Mouse (Mus musculus): ENCODE measurements around the gene Atp10a. TPM values are rescaled to one million over a fixed set of nuclear protein-coding genes. Genes with fewer than 3 reads are reported as not detected.

Atp10a gene
- polyA plus RNA-seq, 1 experiment from 2014 or later, result 4.0 TPM

DNA sequence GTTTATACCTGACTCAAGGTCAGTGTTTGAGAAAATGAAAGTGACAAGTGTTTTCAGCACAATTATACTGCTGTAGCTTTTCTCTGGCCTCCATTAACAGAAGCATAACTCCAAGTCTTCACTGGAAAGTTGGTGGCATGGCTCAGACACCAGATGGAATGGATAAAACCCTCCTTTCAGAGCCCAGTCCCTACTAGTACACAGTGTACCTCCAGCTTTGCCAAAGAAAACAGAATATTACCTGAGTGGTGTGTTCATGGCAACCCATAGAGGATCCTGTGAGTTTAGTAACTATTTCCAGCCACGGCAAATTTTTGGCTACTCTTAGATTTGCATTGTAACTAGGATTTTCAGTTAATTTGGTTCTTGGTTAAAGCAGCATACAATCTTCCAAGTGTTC lies 185.1 kb downstream of the Atp10a start:
- H3K4me2 ChIP-seq, result no peak overlapping the region
- 93% methylated on average over 1 of the region's 1 CpGs for WGBS
- H3K27ac ChIP-seq, result no peak overlapping the region
- no peaks in the 10 kb centered on the region for H3K9me3 ChIP-seq
- no peak overlapping the region for H3K9ac ChIP-seq
- no peak for ATAC-seq (ENCODE audit: low FRiP score)
- no peaks in the 10 kb centered on the region for H3K36me3 ChIP-seq (replicated peaks)
- no peaks in the 10 kb centered on the region for H3K27me3 ChIP-seq
- no peak overlapping the region for H3K4me3 ChIP-seq (replicated peaks)
- H3K4me1 ChIP-seq, result peaks cover 23% of the 10 kb centered on the region

DNA sequence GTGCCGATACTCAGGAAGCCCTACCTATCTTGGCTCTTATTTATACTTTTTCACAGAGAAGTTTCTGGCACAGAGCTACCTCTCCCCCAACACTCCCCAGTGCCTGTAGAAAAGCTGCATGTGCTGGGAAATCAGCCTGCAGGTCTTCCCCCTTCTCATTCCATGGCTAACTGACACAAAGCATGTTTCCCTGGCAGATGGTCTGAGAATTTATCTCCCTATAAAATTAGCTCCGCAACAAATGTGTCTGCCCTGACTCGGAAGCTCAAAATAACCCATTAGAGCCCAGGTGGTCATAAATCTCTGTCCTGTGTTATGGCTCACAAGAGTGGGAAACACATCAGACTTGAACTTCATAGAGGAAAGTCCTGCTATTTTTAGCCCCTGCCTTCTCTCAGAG lies 186.9 kb downstream of the Atp10a start:
- Histone ChIP-seq H3K27me3 (no peaks in the 10 kb centered on the region), H3K4me2 (no peak overlapping the region), H3K9me3 (no peaks in the 10 kb centered on the region), H3K4me3 (replicated peaks) (no peak overlapping the region), H3K36me3 (replicated peaks) (no peaks in the 10 kb centered on the region), H3K27ac (peak overlapping the region; percentile 73), H3K4me1 (peaks cover 23% of the 10 kb centered on the region), H3K9ac (no peak overlapping the region)
- no peak for ATAC-seq (ENCODE audit: low FRiP score)
- WGBS, result 62% methylated on average over 3 of the region's 3 CpGs

DNA sequence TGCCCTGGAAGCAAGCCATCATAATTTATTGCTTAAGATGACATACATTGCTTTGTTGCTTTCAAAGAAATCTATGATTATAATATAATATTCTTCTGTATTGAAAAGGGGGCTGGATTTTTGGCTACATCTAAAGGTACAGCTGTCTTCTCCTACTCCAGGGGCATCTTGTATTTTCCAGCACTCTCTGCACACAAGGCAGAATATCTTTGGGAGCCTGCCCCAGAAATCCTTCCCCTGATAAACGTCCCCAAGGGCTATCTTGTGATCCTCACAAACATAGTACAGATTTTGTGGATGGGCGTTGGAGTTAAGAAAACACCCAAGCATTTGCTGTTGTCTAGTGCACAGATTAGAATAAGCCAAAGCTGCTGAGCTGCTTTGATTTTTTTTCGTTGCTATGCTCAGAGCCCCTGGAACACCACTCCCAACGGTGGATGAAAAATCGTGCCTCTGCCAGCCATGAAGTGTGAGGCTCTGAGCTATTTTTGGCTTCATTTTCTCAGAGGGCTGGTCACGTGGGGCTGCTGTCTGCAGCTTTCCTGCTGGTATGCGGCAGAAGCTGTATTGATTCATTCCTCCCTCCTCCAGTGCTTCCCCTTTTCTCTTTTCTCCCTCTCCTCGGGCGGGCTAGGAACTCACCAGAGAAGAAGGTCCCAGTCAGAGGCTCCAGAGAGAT lies 187.9 kb downstream of the Atp10a start:
- H3K4me3 ChIP-seq (replicated peaks), result peak overlapping the region; percentile 10; the same call in 1 of the 2 replicates
- H3K4me1 ChIP-seq, result peaks cover 23% of the 10 kb centered on the region
- H3K9ac ChIP-seq, result peak overlapping the region; percentile 30; the same call in 1 of the 2 replicates
- 2% methylated on average over 9 of the region's 9 CpGs for WGBS
- peak overlapping the region; percentile 93 for H3K27ac ChIP-seq
- ATAC-seq (ENCODE audit: low FRiP score), result peak; percentile 96
- no peaks in the 10 kb centered on the region for H3K27me3 ChIP-seq
- no peaks in the 10 kb centered on the region for H3K9me3 ChIP-seq
- H3K4me2 ChIP-seq, result peak overlapping the region; percentile 38
- no peaks in the 10 kb centered on the region for H3K36me3 ChIP-seq (replicated peaks)

DNA sequence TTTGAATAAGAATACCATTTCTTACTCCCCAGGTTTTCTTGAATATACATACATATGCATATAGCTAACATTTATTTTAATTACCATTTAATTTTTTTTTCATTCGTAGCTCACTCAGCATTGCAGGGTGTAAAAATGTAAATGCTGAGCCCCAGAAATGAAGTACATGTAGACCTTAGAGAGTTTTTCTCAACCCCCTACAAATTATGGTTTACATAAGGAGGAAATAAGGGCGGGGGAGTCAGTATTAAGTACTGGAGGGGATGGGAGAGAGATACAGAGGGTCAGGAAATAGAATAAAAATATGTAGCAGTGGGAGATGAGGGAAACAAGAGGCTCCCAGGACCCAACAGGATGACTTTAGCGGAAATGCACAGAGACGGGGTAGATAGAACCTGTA lies 188.5 kb downstream of the Atp10a start:
- Histone ChIP-seq H3K4me3 (replicated peaks) (peak overlapping the region; percentile 10; the same call in 1 of the 2 replicates), H3K9ac (no peak overlapping the region)
- WGBS, result 29% methylated on average over 4 of the region's 4 CpGs

DNA sequence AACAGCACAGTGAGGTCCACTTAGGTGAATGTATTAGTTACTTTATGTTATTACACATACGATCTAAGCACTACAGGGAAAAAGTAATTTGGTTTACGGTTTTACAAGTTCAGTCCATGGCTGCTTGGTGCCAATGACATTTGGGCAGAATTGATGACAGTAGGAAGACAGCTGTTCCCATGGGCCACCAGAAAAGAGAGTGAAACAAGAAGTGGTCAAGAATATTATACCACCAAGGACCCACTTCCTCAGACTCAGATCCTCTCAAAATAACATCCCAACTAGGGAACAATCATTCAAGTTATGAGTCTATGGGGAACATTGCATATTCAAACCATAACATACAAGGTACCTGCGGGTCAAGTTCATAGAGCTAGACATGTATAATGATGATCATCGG lies 203.0 kb downstream of the Atp10a start:
- H3K4me1 ChIP-seq, result no peaks in the 10 kb centered on the region
- no peak overlapping the region for H3K9ac ChIP-seq
- no peaks in the 10 kb centered on the region for H3K9me3 ChIP-seq
- no peak for ATAC-seq (ENCODE audit: low FRiP score)
- no peaks in the 10 kb centered on the region for H3K36me3 ChIP-seq (replicated peaks)
- no peaks in the 10 kb centered on the region for H3K27me3 ChIP-seq
- H3K27ac ChIP-seq, result no peak overlapping the region
- no peak overlapping the region for H3K4me2 ChIP-seq
- no peak overlapping the region for H3K4me3 ChIP-seq (replicated peaks)
- WGBS, result 94% methylated on average over 4 of the region's 4 CpGs

More for the DNA sequence above, 188.5 kb downstream of the Atp10a start:
- no peak; the same call in 1 of the 2 replicates for ATAC-seq (ENCODE audit: low FRiP score)
- peaks cover 23% of the 10 kb centered on the region for H3K4me1 ChIP-seq
- peak overlapping the region; percentile 38 for H3K4me2 ChIP-seq
- no peaks in the 10 kb centered on the region for H3K9me3 ChIP-seq
- no peaks in the 10 kb centered on the region for H3K36me3 ChIP-seq (replicated peaks)
- peak overlapping the region; percentile 93 for H3K27ac ChIP-seq
- no peaks in the 10 kb centered on the region for H3K27me3 ChIP-seq

DNA sequence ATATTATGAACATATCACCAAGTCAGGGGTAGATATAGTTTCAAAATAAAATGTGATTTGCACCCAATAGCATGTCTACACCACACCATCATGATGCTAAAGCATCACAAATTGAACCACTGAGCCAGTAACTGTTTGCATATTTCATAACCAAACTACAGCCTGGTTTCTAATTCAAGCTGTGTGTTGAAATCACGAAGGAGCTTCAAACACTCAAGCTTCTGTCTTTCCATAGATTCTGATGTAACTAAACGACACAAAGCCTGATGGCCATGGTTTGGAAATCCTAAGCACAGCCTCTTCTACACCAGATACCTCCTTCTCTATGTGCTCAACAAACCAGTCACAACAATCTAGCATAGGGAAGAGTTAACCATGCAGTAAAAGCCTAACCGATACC lies 207.2 kb downstream of the Atp10a start:
- Histone ChIP-seq H3K9ac (no peak overlapping the region), H3K36me3 (replicated peaks) (no peaks in the 10 kb centered on the region), H3K4me2 (no peak overlapping the region), H3K4me1 (0 out of 2 replicates have a peak, but pooled peaks cover 5% of the 10 kb centered on the region), H3K9me3 (no peaks in the 10 kb centered on the region), H3K27ac (no peak overlapping the region), H3K27me3 (no peaks in the 10 kb centered on the region), H3K4me3 (replicated peaks) (no peak overlapping the region)
- ATAC-seq (ENCODE audit: low FRiP score), result no peak
- 89% methylated on average over 3 of the region's 3 CpGs for WGBS

DNA sequence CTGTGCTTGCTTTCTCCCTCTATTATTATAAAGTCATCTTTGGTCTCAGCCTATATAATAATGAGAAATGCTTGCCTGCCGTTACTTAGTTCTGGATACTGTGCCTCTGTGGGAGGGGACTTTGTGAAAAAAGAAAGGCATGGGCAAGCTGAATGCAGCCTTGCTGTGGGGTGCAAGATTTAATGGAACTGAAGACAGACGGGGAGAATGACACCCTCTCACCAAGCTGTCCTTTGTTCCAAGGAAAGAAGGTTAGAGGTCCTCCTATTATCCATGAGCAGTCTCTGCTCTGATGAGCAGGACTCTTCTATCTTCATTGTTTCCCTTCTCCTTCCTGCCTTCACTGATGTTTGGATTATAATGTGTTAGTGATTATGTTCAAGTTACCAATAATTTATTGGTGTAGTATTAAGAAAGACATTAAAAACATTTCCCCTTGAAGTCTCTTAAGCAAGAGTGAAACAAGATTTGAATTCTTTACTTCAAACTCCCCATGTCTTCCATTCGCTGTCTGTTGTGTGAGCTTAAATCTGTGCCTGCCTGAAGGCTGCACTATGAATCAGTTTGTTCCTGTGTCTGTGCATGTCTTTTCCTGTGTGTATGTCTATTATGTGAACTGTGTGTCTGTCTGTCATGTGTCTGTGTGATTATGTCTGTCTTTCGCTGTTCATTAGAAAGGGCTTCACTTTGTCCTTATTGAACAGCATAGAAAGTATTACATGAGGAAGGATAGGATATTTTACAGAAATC lies 211.1 kb downstream of the Atp10a start:
- no peak overlapping the region for H3K9ac ChIP-seq
- no peaks in the 10 kb centered on the region for H3K36me3 ChIP-seq (replicated peaks)
- H3K27me3 ChIP-seq, result no peaks in the 10 kb centered on the region
- 30% methylated on average over 4 of the region's 4 CpGs for WGBS
- ATAC-seq (ENCODE audit: low FRiP score), result 0 out of 2 replicates have a peak, but pooled peaks have one; percentile 33
- H3K4me1 ChIP-seq, result 0 out of 2 replicates have a peak, but pooled peaks cover 5% of the 10 kb centered on the region
- H3K4me2 ChIP-seq, result no peak overlapping the region
- H3K4me3 ChIP-seq (replicated peaks), result no peak overlapping the region
- H3K27ac ChIP-seq, result no peak overlapping the region
- H3K9me3 ChIP-seq, result no peaks in the 10 kb centered on the region

DNA sequence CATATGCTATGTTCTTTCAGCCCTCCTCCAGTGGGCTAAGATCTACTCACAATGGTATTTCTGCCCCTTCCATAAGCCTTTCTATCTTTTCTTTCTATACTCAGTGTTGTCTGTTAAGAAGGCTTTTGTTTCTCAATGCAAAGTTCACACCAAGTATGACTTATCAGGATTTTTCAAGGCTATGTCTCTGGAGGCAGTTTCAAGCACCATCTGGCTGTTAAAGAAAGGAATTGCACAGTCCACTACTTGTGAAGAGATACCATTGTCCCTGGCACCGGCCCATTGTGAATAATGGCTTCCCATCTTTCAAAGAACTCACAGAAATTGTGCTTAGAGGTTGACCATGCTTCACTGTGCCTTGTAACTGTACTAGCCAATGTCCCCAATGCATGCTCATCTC lies 214.7 kb downstream of the Atp10a start:
- ATAC-seq (ENCODE audit: low FRiP score), result no peak
- WGBS, result 54% methylated on average over 1 of the region's 1 CpGs

DNA sequence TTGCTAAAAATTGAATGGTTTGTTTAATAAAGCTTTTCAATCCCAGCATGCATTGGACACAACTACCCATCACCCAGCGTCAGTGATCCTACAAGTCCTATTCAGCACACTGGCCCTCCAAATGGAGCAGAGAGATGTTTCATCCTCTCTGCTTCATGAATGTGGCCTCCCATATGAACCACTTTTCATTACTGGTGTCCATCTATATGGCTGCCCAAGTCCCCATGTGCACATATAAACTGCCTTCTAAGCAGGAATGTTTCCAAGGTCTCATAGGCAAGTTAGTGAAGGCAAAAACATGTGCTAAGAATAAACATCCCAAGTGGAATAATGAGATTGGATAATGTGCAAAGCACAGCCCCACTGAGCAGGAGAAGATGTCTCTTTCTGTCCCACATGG lies 217.7 kb downstream of the Atp10a start:
- H3K4me2 ChIP-seq, result no peak overlapping the region
- ATAC-seq (ENCODE audit: low FRiP score), result no peak
- H3K27ac ChIP-seq, result no peak overlapping the region
- no peaks in the 10 kb centered on the region for H3K9me3 ChIP-seq
- H3K4me3 ChIP-seq (replicated peaks), result no peak overlapping the region
- H3K4me1 ChIP-seq, result no peaks in the 10 kb centered on the region
- H3K36me3 ChIP-seq (replicated peaks), result no peaks in the 10 kb centered on the region
- no peak overlapping the region for H3K9ac ChIP-seq
- no peaks in the 10 kb centered on the region for H3K27me3 ChIP-seq
- WGBS, result 97% methylated on average over 1 of the region's 1 CpGs

More for the DNA sequence above, 214.7 kb downstream of the Atp10a start:
- no peaks in the 10 kb centered on the region for H3K9me3 ChIP-seq
- no peak overlapping the region for H3K27ac ChIP-seq
- H3K4me2 ChIP-seq, result no peak overlapping the region
- H3K36me3 ChIP-seq (replicated peaks), result no peaks in the 10 kb centered on the region
- H3K4me1 ChIP-seq, result 0 out of 2 replicates have a peak, but pooled peaks cover 5% of the 10 kb centered on the region
- no peak overlapping the region for H3K4me3 ChIP-seq (replicated peaks)
- H3K9ac ChIP-seq, result no peak overlapping the region
- no peaks in the 10 kb centered on the region for H3K27me3 ChIP-seq
